Mouse (Mus musculus) ES-E14 (cell line): Measurements from ENCODE around the gene Anapc15-ps.

Experiments used
- MAFK ChIP-seq: IDR thresholded peaks from 2 replicates; pipeline ENCODE4 v1.6.1; 2014; ENCODE audit warnings: mild to moderate bottlenecking, low read depth, low read length, inconsistent platforms; ENCODE audit not compliant: insufficient read depth
- ZNF384 ChIP-seq: IDR thresholded peaks from 2 replicates; pipeline ENCODE4 v1.6.1; 2012; ENCODE audit warnings: low read depth, low read length, inconsistent platforms

DNA sequence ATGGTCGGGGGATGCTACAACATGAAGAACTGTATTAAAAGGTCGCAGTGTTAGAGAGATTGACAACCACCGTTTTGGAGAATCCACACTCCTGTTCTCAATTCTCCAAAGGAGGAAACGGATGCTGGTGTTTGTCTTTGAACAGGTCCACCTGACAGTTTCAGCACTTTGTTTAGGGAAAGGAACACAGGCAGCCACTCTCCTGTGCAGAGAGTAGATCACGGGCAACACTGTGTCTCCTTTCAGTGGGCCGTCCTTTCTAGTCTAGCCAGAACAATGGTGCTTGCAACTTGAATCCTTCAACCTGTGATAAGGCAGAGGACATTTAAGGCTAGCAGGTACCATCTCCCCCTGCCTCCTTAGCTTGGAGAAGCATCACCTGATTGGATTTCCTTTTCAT lies 12.9 kb downstream of the Anapc15-ps start:
- TF ChIP-seq ZNF384 (no peak), MAFK (no peak)
